Mouse (Mus musculus): ENCODE results near the gene Pola2. TPM values are rescaled to one million over a fixed set of nuclear protein-coding genes. Genes with fewer than 3 reads are reported as not detected.

The Pola2 gene
- total RNA-seq, 2 experiments from 2014 or later = 35.0 to 37.9 TPM

DNA sequence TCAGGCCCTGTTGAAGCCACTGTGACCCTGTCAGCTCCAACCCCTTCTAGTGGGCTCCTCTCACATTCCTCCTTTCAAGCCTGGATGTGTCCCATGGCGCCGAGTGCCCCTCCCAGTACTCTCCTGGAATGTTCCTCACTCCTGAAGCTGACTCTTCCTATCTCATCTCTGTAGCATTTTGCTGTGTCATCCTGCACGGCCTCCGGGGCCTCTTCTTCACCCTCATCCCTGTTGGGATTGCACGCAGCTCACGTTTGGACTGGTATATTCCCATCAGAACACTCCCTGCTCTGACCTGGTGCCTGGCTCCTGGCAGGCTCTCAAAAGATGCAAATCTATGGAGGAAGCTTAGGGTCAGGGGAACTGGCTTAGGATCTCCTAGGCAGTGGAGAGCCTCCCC lies 2.8 kb upstream of the Pola2 start:
- DNase-seq (ENCODE audit: low spot score in 2 of 2) = no peak

DNA sequence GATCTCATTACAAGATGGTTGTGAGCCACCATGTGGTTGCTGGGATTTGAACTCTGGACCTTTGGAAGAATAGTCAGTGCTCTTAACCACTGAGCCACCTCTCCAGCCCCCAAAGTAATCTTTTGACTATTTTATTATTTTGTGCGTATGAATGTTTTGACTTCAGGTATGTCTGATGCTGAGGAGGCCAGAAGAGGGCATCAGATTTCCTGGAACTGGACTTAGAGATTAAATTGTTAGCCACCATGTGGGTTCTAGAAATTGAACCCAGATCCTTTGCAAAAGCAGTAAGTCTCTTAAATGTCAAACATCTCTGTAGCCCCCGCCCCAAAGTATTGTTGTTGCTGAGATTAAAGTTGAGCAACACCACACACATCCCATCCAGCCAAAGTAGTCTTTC lies 1.9 kb upstream of the Pola2 start:
- DNase-seq (ENCODE audit: low spot score in 2 of 2) = no peak

DNA sequence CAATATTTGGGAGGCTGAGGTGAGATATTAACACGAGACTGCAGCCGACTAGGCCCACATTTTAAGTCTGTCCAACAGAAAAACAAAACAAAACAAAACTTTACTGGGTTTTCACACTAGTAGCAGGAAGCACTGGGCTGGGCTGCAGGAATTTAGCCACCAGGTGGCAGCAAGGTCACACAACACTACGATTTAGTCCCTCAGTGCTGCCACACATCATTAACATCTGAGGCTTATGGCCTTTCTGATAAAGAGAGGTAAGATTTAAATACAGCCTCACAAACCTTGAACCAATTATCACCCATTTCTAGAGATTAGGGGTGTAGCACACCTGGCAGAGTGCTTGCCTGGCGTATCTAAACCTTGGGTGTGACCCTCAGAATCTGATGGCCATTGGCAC lies 1.3 kb upstream of the Pola2 start:
- DNase-seq (ENCODE audit: low spot score in 2 of 2) = peak in 1 of 2 experiments; percentile 56

DNA sequence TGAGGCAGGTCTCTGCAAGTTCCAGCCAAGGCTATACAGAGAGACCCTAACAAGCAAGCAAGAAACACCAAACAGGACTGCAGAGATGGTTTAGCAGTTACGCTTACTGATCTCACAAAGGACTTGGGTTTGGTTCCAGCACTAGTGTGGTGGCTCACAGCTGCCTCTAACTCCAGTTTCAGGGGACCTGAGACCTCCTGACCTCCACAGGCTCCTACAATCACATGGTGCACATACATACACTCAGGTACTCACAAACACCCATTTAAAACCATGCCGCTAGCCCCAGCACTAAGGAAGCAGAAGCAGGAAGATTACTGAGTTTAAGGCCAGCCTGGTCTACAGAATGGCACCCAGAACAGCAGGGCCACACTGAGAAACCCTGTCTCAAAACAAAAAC lies 802 bp upstream of the Pola2 start:
- no peak for DNase-seq (ENCODE audit: low spot score in 2 of 2)

DNA sequence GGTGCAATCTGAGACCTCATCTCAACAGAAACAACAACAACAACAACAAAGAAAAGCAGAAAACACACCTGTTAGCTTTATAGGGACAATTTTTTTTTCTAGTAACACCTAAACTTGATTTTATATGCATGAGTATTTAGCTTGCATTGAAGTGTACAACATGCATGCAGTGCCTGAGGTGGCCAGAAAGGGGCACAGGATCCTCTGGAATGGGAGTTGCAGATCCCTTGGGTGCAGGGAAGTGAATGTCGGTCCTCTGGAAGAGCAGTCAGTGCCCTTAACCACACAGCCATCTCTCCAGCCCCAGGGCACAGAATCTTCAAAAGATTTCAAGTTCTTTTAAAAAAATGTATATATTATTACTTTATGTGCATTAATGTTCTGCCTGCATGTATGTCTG lies 1.4 kb downstream of the Pola2 start:
- DNase-seq (ENCODE audit: low spot score in 2 of 2) = no peak

DNA sequence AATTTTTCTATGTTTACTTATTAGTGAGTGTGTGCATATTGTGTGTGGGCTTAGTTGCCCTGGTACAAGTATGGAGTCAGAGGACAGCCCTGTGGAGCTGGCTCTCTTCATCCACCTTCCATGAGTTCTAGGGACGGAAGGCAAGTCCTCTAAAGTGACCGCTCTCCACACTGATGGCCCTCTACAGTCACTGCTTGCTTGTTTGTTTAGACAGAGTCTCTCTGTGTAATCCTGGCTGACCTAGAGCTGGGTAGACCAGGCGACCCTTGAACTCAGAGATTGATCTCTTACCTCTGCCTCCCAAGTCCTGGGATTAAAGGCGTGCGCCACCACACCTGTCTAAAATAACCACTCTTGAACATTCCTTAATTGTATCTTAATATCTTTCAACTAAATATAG lies 6.6 kb downstream of the Pola2 start:
- no peak for DNase-seq (ENCODE audit: low spot score in 2 of 2)

DNA sequence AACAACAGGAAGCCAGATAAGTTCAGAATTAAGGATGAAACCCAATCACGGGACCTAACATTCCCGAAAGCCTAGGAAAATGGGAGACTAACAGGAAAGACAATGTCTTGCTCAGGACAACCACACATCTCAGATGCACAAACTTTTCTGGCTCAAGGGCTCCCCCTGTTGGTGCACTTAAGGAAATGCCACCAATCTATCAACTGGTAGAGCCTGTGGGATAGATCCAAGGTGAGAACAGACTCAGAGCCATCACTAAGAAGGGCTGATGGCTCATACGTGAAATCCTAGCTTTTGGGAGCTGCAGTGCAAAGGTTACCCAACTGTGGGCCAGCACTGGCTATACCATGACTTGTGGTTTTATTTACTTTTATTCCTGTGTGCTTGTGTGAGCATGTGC lies 7.3 kb downstream of the Pola2 start:
- peak; percentile 51 to 74 for DNase-seq (ENCODE audit: low spot score in 2 of 2)

DNA sequence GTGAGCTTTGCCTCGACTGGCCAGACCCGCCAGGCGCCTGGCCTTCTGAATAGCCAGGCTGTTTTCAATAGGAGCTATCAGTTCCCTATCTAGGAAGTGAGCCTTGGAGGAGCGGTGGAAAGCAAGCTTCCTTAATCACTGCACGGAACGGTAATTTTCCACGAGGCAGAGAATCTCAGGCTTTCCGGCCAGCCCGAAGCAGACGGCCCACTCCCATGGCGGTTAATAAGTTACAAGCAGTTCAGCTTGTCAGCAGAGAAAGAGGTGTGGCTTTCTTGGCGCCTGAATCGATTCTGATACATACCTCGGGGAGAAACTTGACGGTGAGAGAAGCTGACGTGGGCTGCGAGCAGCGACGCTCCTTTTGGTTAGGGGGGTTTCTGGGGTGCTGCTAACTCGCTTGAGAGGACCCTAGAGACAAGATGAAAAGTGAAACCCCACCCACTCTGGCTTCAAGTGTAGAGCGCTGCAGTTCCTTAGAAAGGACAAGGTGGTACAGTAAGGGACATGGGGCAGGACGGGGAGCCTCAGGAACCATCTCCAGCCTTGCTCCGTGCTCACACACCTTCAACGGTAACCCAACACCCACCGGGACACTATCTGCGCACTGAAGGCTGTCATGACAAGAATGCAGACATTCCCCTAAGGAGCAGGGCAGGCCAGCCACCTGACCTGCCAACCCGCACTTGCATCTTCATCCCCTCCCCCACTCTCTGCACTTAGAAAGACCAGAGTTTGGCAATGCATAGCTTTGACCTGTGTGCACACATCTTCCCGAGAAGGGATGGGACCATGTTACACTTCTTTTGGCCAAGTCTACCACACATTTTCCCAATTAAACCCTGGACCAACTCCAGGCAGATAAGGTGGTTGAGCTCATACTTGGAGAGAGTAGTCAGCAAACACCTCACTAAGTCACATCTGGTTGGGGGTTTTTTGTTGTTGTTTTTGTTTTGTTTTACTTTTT lies 8.0 kb downstream of the Pola2 start:
- no peak for DNase-seq (ENCODE audit: low spot score in 2 of 2)

DNA sequence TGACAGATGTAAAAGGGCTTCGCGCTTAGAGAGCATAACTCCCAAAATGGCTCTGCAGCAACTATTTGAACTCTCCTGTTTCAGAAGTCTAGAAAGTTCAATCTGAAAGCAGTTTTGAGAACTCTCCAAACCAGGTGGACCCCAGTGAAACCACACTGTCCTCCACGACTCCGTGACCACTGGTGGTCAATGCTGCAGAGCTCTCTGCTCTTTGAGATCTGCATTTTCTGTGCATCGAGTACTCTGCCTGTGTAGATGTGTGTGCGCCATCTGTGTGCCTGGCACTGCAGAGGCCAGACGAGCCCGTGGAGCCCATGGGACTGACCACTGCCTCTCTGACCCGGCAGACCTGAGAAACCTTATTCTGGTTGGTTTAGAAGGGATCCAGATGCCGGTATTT lies 9.1 kb downstream of the Pola2 start:
- DNase-seq (ENCODE audit: low spot score in 2 of 2) = no peak

DNA sequence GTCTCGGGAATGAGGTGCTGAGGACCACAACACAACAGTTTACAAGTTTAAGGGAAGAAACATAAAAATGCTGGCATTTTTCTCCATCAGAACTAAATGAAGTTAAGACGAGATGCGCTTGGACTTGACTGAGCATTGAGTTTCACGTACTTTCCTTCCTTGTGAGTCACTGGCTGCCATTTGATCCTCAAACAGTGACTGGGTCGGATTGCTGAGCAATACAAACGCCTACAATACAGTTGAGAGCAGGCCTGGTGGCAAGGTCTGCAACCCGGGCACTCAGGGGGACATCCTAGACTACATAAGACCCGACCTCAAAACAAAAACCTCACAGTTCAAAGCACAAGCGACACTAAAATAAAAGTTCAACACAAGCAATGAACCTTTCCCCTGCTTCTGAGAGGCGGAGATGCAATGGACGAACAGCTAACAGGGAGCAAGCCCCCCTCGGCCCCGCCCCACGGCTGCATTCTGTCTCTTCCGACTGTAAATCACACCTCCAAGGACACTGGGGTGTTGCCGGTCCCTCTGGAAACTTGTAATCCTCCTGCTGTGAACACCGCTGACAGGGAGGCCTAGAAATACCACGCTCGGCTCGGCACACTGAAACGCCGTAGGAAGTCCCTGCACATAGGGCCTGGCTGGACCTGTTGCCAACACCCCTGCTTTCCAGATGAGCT lies 9.8 kb downstream of the Pola2 start:
- no peak for DNase-seq (ENCODE audit: low spot score in 2 of 2)

DNA sequence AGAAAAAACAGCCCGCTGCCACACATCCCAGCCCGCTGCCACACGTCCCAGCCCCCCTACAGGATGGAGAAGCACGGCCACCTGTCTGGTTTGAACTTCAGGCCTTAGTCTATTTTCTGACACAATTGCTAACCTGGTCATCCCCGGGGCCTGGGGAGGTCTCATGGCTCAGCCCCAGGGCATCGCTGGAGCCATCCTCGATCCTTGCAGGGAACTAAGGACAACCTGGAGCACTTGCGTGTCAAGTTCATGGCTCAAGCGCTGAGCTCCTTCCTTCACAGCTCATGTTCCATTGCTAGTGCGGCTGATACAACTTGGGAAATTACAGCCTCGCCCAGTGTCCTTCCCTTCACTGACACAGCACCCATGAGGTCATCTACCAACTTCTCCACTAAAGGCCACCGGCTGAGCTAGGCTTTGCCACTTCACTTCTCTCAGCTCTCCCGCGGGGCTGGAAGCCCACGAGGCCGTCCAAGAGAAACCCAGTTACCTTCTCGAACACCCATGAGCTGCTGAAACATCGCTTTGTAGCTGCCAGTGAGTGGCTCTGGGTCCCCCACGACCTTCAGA lies 10.7 kb downstream of the Pola2 start:
- no peak for DNase-seq (ENCODE audit: low spot score in 2 of 2)

DNA sequence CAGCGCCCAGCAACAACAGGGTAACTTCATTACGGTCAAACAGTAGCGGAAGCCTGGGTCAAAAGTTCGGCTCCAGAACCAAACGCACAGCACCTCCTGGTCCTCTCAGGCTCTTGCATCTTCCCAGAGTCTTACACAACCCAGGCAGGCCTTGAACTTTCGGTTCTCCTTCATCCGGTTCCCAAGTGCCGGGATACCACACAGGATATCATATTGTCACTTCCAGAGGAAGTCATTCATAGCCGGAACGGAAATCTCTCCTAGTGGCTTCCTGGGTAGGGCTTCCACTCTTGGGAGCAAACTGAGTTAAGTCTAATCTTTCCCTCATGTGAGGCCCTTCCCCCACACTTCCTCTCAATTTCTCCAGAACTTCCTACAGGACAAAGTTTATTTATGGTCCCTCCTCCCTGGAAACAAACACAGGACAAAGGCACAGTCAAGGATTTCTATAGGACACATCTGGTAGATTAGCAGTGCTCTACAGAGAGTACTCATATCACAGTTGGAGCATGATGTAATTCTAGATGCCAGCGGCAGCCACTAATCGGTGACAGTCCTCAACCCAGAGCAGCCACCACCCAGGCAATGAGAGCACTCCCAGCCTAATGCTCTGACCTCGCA lies 11.8 kb downstream of the Pola2 start:
- DNase-seq (ENCODE audit: low spot score in 2 of 2) = no peak

DNA sequence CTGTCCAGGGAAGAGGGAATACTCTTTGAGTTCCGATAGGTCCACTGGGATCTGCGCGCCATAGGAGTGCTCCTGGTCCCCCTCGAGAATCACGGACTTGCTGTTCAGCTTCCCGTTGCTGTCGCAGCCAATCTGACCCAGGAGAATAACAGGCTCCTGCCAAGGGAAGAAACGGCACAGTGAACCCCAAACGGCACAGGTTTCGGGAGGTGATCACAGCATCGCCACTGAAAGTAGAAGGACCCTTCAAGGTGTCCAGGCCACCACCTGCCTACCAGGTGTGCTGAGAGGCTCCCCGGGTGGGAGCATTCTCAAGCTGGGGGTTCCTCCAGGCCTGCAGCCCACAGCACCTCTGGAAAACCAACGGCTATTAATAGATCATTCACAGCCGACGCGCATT lies 12.4 kb downstream of the Pola2 start:
- DNase-seq (ENCODE audit: low spot score in 2 of 2) = no peak

DNA sequence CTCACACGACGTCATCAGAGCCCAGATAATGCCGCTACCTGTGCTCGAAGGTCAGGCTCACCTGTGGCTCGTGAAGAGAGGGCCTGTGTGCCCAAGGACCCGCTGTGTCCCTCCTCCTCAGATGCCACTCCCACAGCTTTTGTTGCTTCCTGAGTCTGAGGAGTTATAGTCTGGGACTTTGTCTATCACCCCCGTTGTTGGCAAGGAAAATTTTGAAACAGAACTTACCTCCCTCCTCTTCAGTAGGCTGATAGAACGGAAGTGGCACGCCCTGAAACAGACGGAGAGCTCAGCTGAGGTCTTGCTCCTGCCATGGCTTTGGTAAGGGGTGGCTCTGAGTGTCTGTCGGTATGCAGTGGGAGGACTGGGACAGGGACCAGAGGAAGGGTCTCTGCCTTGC lies 13.8 kb downstream of the Pola2 start:
- DNase-seq (ENCODE audit: low spot score in 2 of 2) = no peak

DNA sequence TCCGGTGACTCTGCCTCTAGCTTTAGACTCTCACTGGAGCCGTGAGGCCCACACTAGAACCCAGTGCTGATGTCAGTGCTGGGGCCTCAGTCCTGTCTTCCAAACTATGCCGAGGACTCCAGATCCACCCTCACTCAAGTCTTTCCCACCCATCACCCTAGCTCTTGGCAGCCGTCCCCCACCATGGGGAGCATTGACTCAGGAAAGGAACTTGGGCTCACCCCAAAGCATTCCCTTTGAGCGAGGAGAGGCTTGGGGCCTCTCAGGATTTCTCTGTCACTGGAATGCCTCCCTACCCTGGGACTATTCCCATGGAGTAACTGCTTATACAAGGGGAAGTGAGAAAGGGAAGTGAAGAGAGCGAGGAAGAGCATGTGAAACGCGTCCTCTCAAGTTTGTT lies 18.1 kb downstream of the Pola2 start:
- no peak for DNase-seq (ENCODE audit: low spot score in 2 of 2)

DNA sequence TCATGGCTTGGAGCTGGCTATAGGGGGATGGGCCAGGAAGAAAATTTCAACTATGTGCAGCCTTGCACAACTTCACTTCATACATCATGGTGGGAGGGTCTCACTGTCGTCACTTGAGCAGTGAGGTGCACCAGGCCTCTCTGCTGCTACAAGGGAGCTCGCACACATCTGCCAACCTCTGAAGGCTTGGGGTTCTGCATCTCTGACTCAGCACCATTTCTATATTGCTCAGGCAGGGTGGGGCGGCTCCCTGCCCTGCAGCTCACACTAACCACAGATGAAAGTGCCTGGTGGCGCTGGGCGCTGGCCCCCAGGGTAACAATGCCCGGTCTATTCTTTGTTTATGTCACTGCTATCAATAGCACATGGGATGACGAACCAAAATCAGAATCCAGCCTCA lies 19.0 kb downstream of the Pola2 start:
- no peak for DNase-seq (ENCODE audit: low spot score in 2 of 2)

DNA sequence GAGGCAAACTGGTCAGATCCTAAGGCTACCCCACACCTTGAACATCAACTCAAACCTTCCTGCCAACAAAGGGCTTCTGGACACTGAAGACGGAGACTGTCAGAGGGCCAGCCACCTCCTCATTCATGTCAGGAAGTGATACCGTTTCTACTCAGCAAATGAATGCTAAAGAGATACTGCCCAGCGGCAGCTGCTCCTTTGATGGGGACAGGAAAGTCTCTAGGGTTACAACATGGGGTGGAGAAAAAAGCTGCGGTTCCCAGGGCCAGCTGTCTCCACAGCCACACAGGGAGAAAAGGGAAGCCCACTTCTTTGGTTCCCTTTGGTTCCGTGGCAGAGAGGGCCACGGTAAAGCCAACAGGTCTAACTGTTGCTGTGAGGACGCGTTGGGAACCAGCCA lies 19.9 kb downstream of the Pola2 start:
- no peak for DNase-seq (ENCODE audit: low spot score in 2 of 2)

DNA sequence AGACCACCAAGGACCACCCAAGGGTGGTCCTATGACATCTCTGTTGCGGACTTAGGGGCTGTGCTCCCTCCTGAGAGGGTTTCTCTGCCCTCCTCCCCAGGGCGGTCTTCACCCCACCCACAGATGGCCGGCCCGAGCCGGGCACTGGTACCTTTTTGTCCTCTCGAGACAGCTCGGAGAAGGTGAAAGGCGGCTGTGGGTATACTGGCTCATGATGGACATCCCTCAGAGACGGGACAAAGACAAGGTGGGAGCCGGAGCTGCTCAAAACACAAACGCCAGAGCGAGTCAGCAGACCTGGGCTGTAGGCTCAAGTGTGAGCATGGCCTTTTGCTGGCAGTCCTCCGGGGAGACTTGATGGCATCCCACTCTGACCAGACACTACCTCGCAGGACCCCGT lies 20.6 kb downstream of the Pola2 start:
- no peak for DNase-seq (ENCODE audit: low spot score in 2 of 2)

DNA sequence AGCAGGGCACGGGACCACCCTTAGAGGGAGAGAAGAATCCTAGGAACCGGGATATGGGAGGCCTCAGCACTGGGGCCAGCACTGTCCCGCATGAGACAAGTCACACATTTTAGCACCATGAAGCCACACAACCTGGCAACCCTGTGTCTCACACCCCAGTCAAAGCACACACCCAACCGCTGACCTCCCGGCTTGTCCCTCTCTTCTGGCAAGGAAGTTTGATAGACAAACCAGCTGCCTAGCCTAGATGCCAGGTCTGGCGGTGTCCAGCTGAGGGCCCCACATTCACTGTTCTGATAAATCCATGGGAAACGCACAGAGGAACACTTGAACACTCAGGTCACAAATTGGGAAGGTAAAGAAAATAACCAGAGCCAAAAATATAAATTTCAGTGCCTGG lies 21.4 kb downstream of the Pola2 start:
- DNase-seq (ENCODE audit: low spot score in 2 of 2) = no peak

DNA sequence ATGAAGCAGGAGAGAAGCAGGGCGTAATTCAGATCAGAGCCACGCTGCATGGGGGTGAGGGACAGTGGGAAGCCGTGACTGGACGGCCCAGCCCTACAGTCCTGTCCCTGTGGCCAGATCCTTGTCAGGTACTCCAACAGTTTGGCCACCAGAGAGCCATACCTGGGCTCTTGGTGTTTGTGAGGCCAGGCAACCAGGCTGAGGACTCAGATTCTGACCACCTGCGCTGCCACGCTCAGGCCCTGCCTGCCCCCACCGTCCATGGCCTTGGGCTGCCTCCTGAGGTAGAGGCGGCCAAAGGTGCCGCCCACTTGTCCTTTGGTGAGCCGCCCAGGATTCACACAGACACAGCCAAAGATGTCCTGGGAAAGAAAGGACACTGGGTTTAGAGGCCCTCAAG lies 23.3 kb downstream of the Pola2 start:
- no peak for DNase-seq (ENCODE audit: low spot score in 2 of 2)

DNA sequence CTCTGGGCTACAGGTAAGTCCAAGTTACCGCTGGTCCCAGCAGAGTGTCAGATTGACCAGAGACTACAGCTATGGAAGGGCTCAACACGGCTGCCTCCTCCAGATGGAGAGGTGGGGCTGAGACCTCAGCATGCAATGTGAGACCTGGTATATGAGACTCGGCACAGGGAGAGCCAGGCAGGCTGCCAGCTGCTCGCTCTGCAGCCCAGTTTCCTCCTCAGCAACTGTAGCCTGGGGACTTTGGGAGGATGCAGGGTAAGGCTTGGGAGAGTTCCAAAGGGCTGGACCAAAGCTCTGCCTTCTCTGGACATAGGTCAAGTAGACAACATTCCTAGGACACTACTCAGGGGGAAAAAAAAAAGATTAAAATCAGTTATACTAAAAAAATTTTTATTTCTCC lies 23.8 kb downstream of the Pola2 start:
- DNase-seq (ENCODE audit: low spot score in 2 of 2) = no peak

DNA sequence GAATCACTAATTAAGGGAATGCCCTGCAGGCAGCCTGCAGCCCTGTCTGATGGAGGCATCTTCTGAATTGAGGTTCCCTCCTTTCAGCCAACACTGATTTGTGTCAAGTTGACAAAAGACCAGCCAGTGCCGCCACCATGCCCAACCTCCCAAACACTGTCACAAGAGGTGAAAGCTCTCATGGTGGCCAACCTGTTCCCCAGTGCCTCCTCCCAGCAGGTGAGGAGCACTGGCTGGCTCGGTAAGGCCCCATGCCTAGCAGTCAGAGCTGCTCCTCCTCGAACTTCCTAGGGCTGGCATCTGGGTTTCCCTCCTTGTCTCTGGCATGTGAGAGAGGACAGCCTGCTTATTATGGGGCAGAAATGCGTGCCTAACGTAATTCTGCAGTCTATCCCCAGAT lies 24.3 kb downstream of the Pola2 start:
- no peak for DNase-seq (ENCODE audit: low spot score in 2 of 2)

All from adrenal gland, postnatal 4 days (tissue).